Mouse (Mus musculus) hindbrain, embryonic 11.5 days (tissue): ENCODE data around the gene Sp6. TPM values are rescaled to one million over a fixed set of nuclear protein-coding genes. Genes with fewer than 3 reads are reported as not detected.

Source experiments
- ATAC-seq: fragments of 200-750 bp; cut with Nextera tagmentation; 2 replicates; pipeline ENCODE4 v1.8.0; 2017; ENCODE audit warnings: mild to moderate bottlenecking, moderate TSS enrichment, moderate library complexity; ENCODE audit not compliant: low FRiP score
- DNase-seq: peaks from one replicate; pipeline ENCODE4 v3.0.0-alpha.2; 2015; ENCODE audit warnings: low spot score
- H3K27ac ChIP-seq: fragments of 300-500 bp; sonication (generic); 2 replicates; pipeline ENCODE4 v1.5.1; 2014; ENCODE audit warnings: mild to moderate bottlenecking, low read depth, low read length
- H3K27me3 ChIP-seq: fragments of 300-500 bp; sonication (generic); 2 replicates; pipeline ENCODE4 v1.6.1; 2014; ENCODE audit warnings: mild to moderate bottlenecking, low read length, moderate library complexity, mixed read lengths; ENCODE audit not compliant: control insufficient read depth, insufficient read depth
- H3K36me3 ChIP-seq: fragments of 300-500 bp; sonication (generic); 2 replicates; pipeline ENCODE4 v1.6.1; 2014; ENCODE audit warnings: mild to moderate bottlenecking, low read length, moderate library complexity, mixed read lengths; ENCODE audit not compliant: control insufficient read depth, insufficient read depth
- H3K4me1 ChIP-seq: fragments of 300-500 bp; sonication (generic); replicated peaks from 2 replicates; pipeline ENCODE4 v1.6.1; 2014; ENCODE audit warnings: low read length, mixed read lengths; ENCODE audit not compliant: control insufficient read depth, insufficient read depth
- H3K4me2 ChIP-seq: fragments of 300-500 bp; sonication (generic); replicated peaks from 2 replicates; pipeline ENCODE4 v1.6.1; 2014; ENCODE audit warnings: mild to moderate bottlenecking, low read depth, low read length
- H3K4me3 ChIP-seq: fragments of 300-500 bp; sonication (generic); 2 replicates; pipeline ENCODE4 v1.5.1; 2014; ENCODE audit warnings: low read depth, low read length
- H3K9ac ChIP-seq: fragments of 300-500 bp; sonication (generic); 2 replicates; pipeline ENCODE4 v1.6.1; 2014; ENCODE audit warnings: low read depth, low read length
- H3K9me3 ChIP-seq: fragments of 300-500 bp; sonication (generic); 2 replicates; pipeline ENCODE4 v1.6.1; 2016; ENCODE audit warnings: low read length; ENCODE audit not compliant: control insufficient read depth
- WGBS: fragments of 180-500 bp; shearing (Covaris S2); extraction: QIAGEN DNeasy Blood & Tissue Kit; methylation state at CpG from one replicate; pipeline ENCODE4 v1.1.7; 2014; 5-methylcytosine and 5-hydroxymethylcytosine counted together
- polyA plus RNA-seq: library from polyadenylated mRNA; unstranded; fragments of >200 nt; fragmentation: Nextera tagmentation; extraction: Ambion mirVana; gene quantifications from 2 replicates; pipeline ENCODE4 v1.2.1, GENCODE M21; 2014

The Sp6 gene
- polyA plus RNA-seq, 1 experiment from 2014 or later, result not detected

GRCm38 (mm10) chr11:96978401-96979246, 34.6 kb upstream of the Sp6 start:
- ATAC-seq (no peak), DNase-seq (no peak)
- Histone ChIP-seq H3K4me1 (peaks cover 10% of the 10 kb centered on the region), H3K4me3 (peak overlapping the region; percentile 49), H3K27me3 (no peaks in the 10 kb centered on the region), H3K27ac (peak overlapping the region; percentile 18), H3K9me3 (no peaks in the 10 kb centered on the region), H3K4me2 (peak overlapping the region; percentile 75), H3K9ac (peak overlapping the region; percentile 65), H3K36me3 (no peaks in the 10 kb centered on the region)
- WGBS, result 33% methylated on average over 17 of the region's 17 CpGs

GRCm38 (mm10) chr11:96979329-96979728, 33.9 kb upstream of the Sp6 start:
- no peak overlapping the region for H3K9ac ChIP-seq
- ATAC-seq (no peak), DNase-seq (no peak)
- no peaks in the 10 kb centered on the region for H3K27me3 ChIP-seq
- H3K4me1 ChIP-seq, result peaks cover 10% of the 10 kb centered on the region
- no peak overlapping the region; the same call in 1 of the 2 replicates for H3K4me2 ChIP-seq
- H3K4me3 ChIP-seq, result no peak overlapping the region
- no peaks in the 10 kb centered on the region for H3K9me3 ChIP-seq
- no peaks in the 10 kb centered on the region for H3K36me3 ChIP-seq
- no peak overlapping the region for H3K27ac ChIP-seq
- 88% methylated on average over 7 of the region's 7 CpGs for WGBS

GRCm38 (mm10) chr11:96980021-96980420, 33.2 kb upstream of the Sp6 start:
- WGBS, result 87% methylated on average over 5 of the region's 5 CpGs
- Histone ChIP-seq H3K4me3 (no peak overlapping the region), H3K4me2 (no peak overlapping the region), H3K27me3 (peaks cover 3% of the 10 kb centered on the region; the same call in 1 of the 2 replicates), H3K27ac (no peak overlapping the region), H3K36me3 (no peaks in the 10 kb centered on the region), H3K4me1 (peaks cover 10% of the 10 kb centered on the region), H3K9ac (no peak overlapping the region), H3K9me3 (no peaks in the 10 kb centered on the region)
- DNase-seq (no peak), ATAC-seq (no peak)

GRCm38 (mm10) chr11:96981461-96981860, 31.7 kb upstream of the Sp6 start:
- WGBS, result 72% methylated on average over 15 of the region's 15 CpGs
- H3K4me3 ChIP-seq, result no peak overlapping the region
- H3K4me1 ChIP-seq, result peaks cover 5% of the 10 kb centered on the region; the same call in 1 of the 2 replicates
- H3K36me3 ChIP-seq, result no peaks in the 10 kb centered on the region
- H3K9me3 ChIP-seq, result no peaks in the 10 kb centered on the region
- DNase-seq, result no peak
- peaks cover 4% of the 10 kb centered on the region; the same call in 1 of the 2 replicates for H3K27me3 ChIP-seq
- no peak overlapping the region for H3K27ac ChIP-seq
- H3K9ac ChIP-seq, result no peak overlapping the region
- ATAC-seq, result no peak
- no peak overlapping the region for H3K4me2 ChIP-seq

- Histone ChIP-seq H3K36me3 (no peaks in the 10 kb centered on the region), H3K4me3 (no peak overlapping the region), H3K9me3 (no peaks in the 10 kb centered on the region), H3K4me1 (peaks cover 5% of the 10 kb centered on the region; the same call in 1 of the 2 replicates), H3K27me3 (peaks cover 6% of the 10 kb centered on the region), H3K4me2 (no peak overlapping the region), H3K27ac (no peak overlapping the region), H3K9ac (peak overlapping the region; percentile 43)
- DNase-seq (peak; percentile 88), ATAC-seq (no peak)
- 4% methylated on average over 7 of the region's 7 CpGs for WGBS
These were observed 30.8 kb upstream of the Sp6 start for GRCm38 (mm10) chr11:96982355-96982754.

- H3K36me3 ChIP-seq, result no peaks in the 10 kb centered on the region
- peak within 1 kb of the TSS; percentile 43 for H3K9ac ChIP-seq
- H3K4me3 ChIP-seq, result no peak within 1 kb of the TSS
- 77% methylated on average over 7 of the region's 7 CpGs for WGBS
- H3K27ac ChIP-seq, result no peak within 1 kb of the TSS
- peaks cover 9% of the 10 kb centered on the region for H3K27me3 ChIP-seq
- DNase-seq, result no peak
- peaks cover 5% of the 10 kb centered on the region; the same call in 1 of the 2 replicates for H3K4me1 ChIP-seq
- H3K4me2 ChIP-seq, result no peak within 1 kb of the TSS
- ATAC-seq, result no peak
- H3K9me3 ChIP-seq, result no peaks in the 10 kb centered on the region
These were observed 30.3 kb upstream of the Sp6 start, which contains the start of gene Sp2 for GRCm38 (mm10) chr11:96982859-96983258. Gene Sp2, minus strand, starts transcription at chr11:96982959.

- WGBS, result 23% methylated on average over 4 of the region's 4 CpGs
These were observed 28.3 kb upstream of the Sp6 start for GRCm38 (mm10) chr11:96984903-96985302.

GRCm38 (mm10) chr11:96986463-96986862, 26.7 kb upstream of the Sp6 start:
- DNase-seq, result no peak
- Histone ChIP-seq H3K4me2 (no peak overlapping the region), H3K4me3 (no peak overlapping the region), H3K27me3 (peaks cover 16% of the 10 kb centered on the region), H3K36me3 (no peaks in the 10 kb centered on the region), H3K9me3 (no peaks in the 10 kb centered on the region), H3K27ac (no peak overlapping the region), H3K9ac (no peak overlapping the region), H3K4me1 (0 out of 2 replicates have a peak, but pooled peaks cover 2% of the 10 kb centered on the region)
- no peak for ATAC-seq
- WGBS, result 42% methylated on average over 3 of the region's 3 CpGs

More at GRCm38 (mm10) chr11:96984903-96985302, 28.3 kb upstream of the Sp6 start:
- no peak for ATAC-seq
- Histone ChIP-seq H3K4me1 (0 out of 2 replicates have a peak, but pooled peaks cover 2% of the 10 kb centered on the region), H3K36me3 (no peaks in the 10 kb centered on the region), H3K27ac (no peak overlapping the region), H3K27me3 (peaks cover 16% of the 10 kb centered on the region), H3K9ac (no peak overlapping the region), H3K4me2 (no peak overlapping the region), H3K9me3 (no peaks in the 10 kb centered on the region), H3K4me3 (no peak overlapping the region)
- no peak for DNase-seq
